Mouse (Mus musculus) common myeloid progenitor, adult 5-6 weeks (primary cell): Measurements from ENCODE around the gene Ccdc78. TPM values are rescaled to one million over a fixed set of nuclear protein-coding genes. Genes with fewer than 3 reads are reported as not detected.
"Not testable (repeated sequence)": the region's sequence is repeated elsewhere in the genome, so short reads cannot be mapped to it uniquely, and the experiment has no call there.

Experiments used
- ATAC-seq: replicated peaks from 2 replicates; pipeline ENCODE4 v1.8.0; 2016; ENCODE audit warnings: low read depth, mild to moderate bottlenecking, moderate TSS enrichment, inconsistent platforms; ENCODE audit not compliant: poor library complexity, severe bottlenecking
- total RNA-seq: library from RNA; stranded (forward); fragments of 200-1000, 187-1606 nt; gene quantifications from 2 replicates; pipeline ENCODE4 v1.2.3, GENCODE M21; 2017

Ccdc78 gene
- total RNA-seq: not detected in 2 replicates

- ATAC-seq: no peak
Observed at GRCm38 (mm10) chr17:25786280-25786679, at the start of gene Ccdc78. Gene Ccdc78, plus strand, starts transcription at chr17:25786580.

- ATAC-seq: no peak
Observed at GRCm38 (mm10) chr17:25738861-25739260, 47.5 kb upstream of the Ccdc78 start.

- not testable (repeated sequence) for ATAC-seq
Observed at GRCm38 (mm10) chr17:25741471-25741870, 44.9 kb upstream of the Ccdc78 start.

DNA sequence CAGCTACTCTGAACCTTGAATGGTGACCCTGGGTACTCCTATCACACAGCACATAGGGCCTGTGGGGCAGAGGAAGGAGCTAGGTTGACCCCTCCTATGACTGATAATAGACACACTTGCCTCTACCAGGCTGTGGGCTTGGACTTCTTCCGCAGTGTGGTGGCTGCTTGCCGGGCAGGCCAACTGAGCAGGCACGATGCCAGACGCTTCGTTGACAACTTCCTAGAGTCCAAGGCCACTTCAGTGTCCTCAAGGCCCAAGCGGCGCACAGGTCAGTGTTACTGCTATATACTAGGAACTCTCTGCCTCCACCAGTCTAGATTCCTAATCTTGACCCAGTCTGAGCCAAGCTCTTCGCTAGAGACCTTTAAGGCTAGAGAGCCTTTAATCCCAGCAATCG, 42.5 kb upstream of the Ccdc78 start:
- ATAC-seq: no peak

- ATAC-seq: no peak
Observed at GRCm38 (mm10) chr17:25744311-25744710, 42.1 kb upstream of the Ccdc78 start.

- no peak for ATAC-seq
Observed at GRCm38 (mm10) chr17:25748238-25748637, 38.1 kb upstream of the Ccdc78 start.

DNA sequence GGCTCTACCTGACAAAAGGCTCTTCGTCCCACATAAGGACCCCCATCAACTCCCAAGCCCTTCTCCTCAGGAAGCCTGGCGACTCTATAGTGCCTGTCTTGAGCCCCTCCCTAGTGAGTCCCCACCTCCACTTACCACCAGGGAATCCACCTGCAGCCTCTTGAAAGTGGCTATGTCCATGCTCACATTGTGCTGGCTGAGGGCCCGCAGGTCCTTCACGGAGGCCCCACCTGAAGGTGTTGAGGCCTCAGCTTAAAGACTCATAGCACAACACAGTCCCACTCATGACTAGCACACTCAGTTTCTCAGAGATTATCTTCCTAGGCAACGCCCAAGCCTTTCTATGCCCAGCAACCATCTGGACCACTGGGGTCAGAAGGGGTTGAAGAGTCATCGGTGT, 37.1 kb upstream of the Ccdc78 start:
- no peak for ATAC-seq

DNA sequence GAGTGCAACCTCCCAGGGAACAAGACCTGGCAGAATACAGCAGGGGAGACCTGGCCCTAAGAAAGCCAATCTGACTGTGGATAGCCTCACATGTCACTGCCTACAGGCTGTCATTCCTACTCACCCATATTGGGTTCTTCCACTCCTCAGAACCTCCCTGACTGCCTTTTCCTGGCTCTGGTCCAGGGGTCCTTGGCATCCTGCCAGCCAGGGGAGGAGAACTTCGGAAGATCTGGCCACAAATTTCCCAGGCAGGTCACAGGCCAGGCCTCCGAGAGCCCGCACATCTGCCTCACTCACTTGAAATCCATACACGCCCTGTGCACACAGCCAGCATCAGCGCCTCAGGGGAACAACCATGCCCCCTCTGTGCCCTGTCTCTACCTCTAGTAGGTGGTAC, 34.9 kb upstream of the Ccdc78 start:
- no peak for ATAC-seq

DNA sequence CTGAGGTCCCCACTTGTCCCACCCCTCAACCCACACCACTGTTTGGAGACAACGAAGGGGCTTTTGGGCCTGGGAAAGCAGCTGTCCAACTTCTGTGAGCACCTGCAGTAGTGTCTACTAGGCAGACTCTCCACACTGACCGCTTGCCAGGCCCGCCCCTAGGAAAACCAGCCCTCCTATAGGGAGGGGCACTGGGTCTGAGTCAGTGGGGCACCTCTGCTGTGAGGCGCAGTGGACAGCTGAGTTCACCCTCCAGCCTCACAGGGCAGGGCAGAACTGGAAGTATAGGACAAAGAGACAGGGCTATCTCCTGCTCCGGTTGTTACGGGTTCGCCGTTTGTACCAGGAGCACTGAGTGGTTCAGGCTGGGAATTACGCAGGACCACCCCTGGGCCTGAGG, 32.1 kb upstream of the Ccdc78 start, which contains the start of gene Msln:
TSS of gene Msln (minus strand) at position 138 of the 400 bp plus-strand sequence.
- no peak for ATAC-seq

DNA sequence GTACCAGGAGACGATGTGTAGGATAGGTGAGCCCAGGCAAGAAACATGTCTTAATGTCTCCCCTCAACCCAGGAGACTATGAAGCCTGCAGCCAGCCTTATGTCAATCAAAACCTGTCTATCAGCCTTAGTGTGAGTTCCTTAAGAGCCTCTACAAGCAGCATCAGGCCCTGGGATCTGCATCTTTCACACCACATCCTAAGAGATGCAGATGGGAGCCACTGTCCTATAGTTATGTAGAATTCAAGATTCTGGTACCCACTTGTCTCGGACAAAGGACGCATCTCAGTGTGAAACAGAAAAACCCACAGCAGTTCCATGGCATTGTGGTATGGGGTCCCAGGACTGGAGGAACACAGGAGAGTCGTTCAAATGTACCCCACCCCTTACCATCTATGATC, 31.3 kb upstream of the Ccdc78 start:
- ATAC-seq: no peak

DNA sequence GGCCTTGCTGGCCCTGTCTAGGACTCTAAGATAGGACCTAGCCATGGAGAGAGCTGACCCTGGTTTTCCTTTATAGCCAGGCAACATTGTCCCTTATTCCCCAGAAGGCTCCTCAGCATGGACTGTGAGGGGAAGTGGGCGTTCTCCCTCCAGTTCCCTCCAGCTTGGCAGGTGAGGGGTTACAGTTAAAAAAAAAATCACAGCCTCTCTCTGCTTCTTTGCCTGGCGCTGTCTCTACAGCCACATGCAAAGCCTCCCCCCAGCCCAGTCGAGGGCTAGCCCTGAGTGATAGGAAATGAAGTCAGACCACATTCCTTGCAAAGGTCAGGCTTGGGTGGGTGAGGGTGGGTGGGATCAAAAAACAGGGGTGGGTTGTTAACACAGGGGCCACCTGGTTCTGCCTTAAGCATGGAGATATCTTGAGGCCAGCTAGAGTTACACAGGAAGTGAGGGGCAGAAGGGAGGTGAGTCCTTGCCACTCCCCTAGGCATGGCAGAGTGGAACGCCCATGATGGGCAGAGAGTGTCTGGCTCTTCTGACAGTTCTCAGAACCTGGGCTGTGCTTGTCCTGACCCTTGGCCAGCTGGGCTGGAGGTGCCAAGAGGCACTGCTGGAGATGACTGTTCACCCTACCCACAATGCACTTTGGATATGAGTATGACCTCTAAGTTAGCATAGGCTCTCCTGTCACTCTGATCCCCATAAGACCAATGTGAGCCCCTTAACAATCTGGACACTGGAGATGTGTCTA, 30.6 kb upstream of the Ccdc78 start:
- no peak for ATAC-seq

DNA sequence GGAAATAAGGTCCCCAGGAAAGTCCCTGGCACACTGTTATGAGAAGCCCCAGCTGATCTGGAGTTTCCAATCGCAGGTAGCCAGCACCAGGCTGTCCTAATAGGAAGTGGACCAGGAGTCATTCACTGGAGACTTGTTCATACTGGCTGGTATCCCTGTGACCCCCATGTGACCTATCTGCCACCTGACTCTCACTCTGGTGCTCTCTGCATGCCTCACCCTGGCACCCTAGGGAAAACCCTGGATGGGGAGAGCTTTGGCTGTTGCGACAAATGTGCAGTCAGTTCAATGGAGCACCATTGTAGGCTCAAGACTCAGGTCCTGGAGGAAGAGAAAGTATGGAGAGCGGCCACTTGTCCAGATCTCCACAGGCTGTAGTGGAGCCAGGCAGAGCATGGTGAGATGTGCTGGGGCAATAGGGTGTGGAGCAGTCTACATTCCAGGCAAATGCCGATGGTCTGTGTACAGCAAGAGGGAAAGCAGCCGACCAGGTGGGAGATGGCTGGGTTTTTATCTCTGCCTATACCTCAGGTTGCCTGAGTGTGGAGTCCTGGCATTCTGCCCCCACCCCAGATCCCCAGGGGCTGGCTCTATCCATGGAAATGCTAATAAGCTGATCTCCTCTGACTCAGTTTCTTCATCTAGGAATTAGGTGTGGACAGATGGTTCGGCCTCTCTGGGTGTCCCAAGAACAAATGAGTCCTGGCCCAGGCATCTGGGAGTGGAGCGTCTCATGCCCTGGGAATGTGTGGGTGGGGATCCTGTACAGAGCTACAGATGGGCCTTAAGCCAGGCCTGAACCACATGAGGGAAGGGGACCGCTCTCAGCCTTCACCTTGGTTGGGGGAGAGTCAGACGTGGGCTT, 29.8 kb upstream of the Ccdc78 start:
- no peak for ATAC-seq

DNA sequence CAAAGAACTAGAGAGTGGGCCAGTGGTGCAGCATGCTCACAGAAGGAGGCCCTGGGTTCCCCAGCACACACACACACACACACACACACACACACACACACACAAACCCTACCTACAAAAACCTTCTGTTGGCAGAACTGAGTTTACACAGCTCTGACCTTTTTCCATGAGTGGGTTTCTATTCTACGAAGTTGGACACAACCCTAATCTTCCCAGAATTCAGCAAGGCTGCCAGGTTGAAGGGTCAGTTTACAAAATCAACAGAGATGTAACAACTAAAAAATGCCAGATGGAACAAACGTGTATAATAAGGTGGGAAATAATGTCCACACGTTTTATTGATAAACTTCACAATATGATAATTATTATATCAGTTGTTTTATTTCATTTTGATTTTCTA, 28.7 kb upstream of the Ccdc78 start:
- no peak for ATAC-seq

DNA sequence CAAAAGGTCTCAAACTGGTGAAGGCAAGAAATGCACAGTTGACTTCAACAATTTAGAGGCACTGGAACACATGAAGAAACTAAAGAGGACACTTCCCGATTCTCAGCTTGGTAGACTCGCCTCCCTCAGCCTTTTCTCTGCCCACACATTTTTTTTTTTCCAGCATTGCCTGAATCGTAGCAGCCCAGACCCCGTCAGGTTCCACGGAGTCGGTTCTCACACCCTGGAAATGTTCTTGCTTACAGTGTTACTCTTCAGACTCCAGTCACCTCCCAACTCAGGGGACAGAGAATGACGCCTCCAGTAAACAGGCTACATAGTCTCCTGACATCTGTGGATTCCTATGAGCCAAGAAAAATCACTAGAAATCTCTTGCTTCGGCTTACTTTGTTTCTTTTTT, 26.2 kb upstream of the Ccdc78 start:
- no peak for ATAC-seq

DNA sequence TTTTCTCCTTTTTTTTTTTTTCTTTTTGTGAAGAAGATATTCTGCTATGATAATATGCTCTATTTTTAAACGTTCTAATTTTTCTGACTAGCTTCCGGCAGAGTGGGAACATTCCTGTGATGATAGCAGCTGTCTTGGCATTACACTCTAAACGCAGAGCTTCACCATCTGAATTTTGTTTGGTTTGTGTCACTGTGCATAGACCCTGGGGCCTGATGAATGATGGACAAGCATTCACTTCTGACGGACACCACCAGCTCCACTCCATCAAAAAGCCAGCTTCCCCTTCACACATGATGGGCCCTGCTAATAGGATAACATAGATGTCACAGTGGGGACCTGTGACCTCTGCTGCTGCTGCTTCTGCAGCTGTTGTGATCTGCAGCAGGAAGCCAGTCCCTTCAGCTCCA, 24.8 kb upstream of the Ccdc78 start:
- no peak for ATAC-seq

DNA sequence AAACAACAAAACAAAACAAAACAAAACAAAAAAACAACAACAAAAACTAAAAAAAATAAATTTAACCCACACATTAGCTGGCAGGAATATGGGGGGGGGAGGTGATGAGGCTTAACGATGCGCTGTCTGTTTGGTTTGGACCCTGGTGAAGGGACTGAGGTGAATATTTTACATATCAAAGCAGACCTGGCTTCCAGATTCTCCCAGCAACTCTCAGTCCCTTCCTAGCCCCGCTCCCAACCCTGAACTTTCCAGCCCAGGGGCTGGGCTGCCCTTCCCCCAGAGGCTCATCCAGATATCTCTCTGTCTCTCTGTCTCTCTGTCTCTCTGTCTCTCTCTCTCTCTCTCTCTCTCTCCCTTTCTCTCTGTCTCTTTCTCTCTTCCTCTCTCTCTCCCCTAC, 23.8 kb upstream of the Ccdc78 start:
- ATAC-seq: no peak

GRCm38 (mm10) chr17:25765886-25766285, 20.5 kb upstream of the Ccdc78 start:
- ATAC-seq: no peak

DNA sequence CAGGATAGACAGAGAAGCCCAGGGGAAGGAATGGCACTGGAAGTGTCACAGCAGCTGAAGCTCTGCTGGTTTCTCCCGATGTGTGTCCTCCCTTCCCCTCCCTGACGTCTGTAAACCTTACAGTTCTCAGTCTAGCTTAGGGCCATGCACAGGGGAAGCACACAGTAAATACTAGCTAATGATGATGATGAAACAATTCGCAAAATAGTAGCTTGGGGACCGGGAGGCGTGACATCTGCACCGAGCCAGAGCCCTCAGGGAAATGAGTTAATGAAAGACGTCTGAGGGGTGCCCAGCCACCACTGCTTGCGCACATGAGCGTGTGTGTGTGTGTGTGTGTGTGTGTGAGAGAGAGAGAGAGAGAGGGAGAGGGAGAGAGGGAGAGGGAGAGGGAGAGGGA, 17.0 kb upstream of the Ccdc78 start:
- ATAC-seq: no peak

DNA sequence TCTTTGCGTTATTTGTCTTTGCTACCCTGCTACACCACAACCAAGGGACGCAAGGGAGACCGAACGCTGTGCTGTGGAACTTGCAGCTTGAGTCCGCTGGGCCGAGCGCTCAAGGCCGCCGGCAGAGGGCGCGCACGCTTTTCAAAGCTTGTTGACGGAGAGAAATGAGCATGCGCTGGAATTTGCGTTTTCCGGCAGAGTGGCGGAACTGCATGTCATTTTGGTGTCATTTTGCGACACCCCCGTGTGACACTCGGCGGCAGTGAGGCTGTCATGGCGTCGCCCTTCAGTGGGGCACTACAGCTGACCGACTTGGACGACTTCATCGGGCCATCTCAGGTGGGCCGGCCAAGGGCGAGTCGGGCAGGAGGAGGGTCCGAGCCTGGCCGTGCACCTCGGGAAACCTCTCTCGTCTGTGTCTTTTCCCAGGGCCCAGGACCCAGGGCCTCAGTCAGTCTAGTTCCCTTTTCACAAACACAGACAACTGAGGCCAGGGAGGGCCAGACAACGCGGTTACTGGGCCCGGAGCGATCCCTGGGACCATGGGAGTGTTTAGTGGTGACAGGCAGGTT, 12.7 kb upstream of the Ccdc78 start, which contains the start of gene Narfl:
TSS of gene Narfl (plus strand) at position 228 of the 572 bp plus-strand sequence.
- ATAC-seq: peak; percentile 97

DNA sequence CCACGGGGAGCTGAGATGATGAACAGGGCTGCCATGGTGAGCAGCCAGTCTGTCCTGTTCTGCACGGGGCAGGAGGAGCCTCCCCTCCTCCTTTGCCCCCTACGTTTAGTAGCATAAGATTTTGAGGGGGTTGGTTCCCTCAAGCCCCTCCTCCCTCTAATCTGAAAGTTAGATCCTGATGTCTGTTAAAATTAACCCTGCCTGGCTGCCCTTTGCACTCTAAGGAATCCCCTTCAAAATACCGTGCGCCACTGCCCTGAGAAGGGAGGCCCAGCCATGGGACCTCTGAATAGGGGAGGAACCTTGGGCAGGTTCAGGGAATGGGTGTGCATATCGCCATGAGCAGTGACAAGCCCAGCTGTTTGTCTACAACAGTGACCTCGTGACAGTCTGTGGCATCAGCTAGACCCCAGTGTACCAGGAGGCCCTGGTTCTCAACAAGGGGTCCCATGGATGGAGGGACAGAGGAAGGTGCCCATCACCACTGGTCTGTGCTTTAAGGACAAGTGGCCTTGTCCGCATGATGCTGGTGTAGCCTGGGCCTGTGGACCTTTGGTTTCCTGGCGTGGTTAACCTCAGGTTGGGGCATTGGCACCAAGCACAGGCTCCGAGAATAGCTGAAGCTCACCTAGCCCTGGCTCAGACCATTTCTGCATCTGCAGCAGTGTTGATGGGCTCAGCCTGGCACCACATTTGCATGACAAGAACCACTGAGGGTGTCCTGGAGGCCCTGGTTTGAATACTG, 10.9 kb upstream of the Ccdc78 start:
- no peak for ATAC-seq
